Mouse (Mus musculus) limb, embryonic 14.5 days (tissue): ENCODE measurements at regions not wholly inside any gene's neighbourhood (a gene's known extent, or its start where the extent isn't known, plus 50 kb on each side); places are given as distances from the start of the nearest gene placed in this dataset.

ENCODE experiments used
- ATAC-seq: fragments of 200-750 bp; cut with Nextera tagmentation; 2 replicates; pipeline ENCODE4 v1.8.0; 2017; ENCODE audit warnings: low read depth, moderate number of reproducible peaks, moderate TSS enrichment; ENCODE audit not compliant: low FRiP score
- DNase-seq: peaks from one replicate; pipeline ENCODE4 v3.0.0-alpha.2; 2015; ENCODE audit warnings: low spot score
- H3K27ac ChIP-seq: fragments of 300-500 bp; sonication (generic); replicated peaks from 2 replicates; pipeline ENCODE4 v1.5.1; 2014; ENCODE audit warnings: low read depth, mild to moderate bottlenecking, low read length, moderate library complexity, mixed read lengths
- H3K27me3 ChIP-seq: fragments of 300-500 bp; sonication (generic); 2 replicates; pipeline ENCODE4 v1.6.1; 2014; ENCODE audit warnings: low read length, mixed read lengths; ENCODE audit not compliant: control insufficient read depth, insufficient read depth
- H3K36me3 ChIP-seq: fragments of 300-500 bp; sonication (generic); 2 replicates; pipeline ENCODE4 v1.6.1; 2014; ENCODE audit warnings: mild to moderate bottlenecking, low read length, moderate library complexity, mixed read lengths; ENCODE audit not compliant: control insufficient read depth, insufficient read depth
- H3K4me1 ChIP-seq: fragments of 300-500 bp; sonication (generic); 2 replicates; pipeline ENCODE4 v1.6.1; 2014; ENCODE audit warnings: antibody characterized with exemption, low read length, mixed read lengths; ENCODE audit not compliant: control insufficient read depth, insufficient read depth
- H3K4me2 ChIP-seq: fragments of 300-500 bp; sonication (generic); replicated peaks from 2 replicates; pipeline ENCODE4 v1.6.1; 2014; ENCODE audit warnings: low read depth, mild to moderate bottlenecking, low read length, moderate library complexity; ENCODE audit not compliant: severe bottlenecking
- H3K4me3 ChIP-seq: fragments of 300-500 bp; sonication (generic); replicated peaks from 2 replicates; pipeline ENCODE4 v1.5.1; 2014; ENCODE audit warnings: low read length
- H3K9ac ChIP-seq: fragments of 300-500 bp; sonication (generic); 2 replicates; pipeline ENCODE4 v1.6.1; 2014; ENCODE audit warnings: mild to moderate bottlenecking, low read depth, low read length, moderate library complexity; ENCODE audit not compliant: severe bottlenecking
- H3K9me3 ChIP-seq: fragments of 300-500 bp; sonication (generic); 2 replicates; pipeline ENCODE4 v1.6.1; 2016; ENCODE audit warnings: low read length; ENCODE audit not compliant: control insufficient read depth
- POLR2A ChIP-seq: fragments of 200-500 bp; IDR thresholded peaks from 2 replicates; pipeline ENCODE4 v1.8.0; 2012; ENCODE audit warnings: inconsistent platforms, mild to moderate bottlenecking, moderate library complexity, borderline replicate concordance; ENCODE audit not compliant: insufficient read depth, insufficient read length; ENCODE audit errors: extremely low read depth
- WGBS: fragments of 180-500 bp; shearing (Covaris S2); extraction: QIAGEN DNeasy Blood & Tissue Kit; methylation state at CpG from one replicate; pipeline ENCODE4 v1.1.7; 2014; 5-methylcytosine and 5-hydroxymethylcytosine counted together

DNA sequence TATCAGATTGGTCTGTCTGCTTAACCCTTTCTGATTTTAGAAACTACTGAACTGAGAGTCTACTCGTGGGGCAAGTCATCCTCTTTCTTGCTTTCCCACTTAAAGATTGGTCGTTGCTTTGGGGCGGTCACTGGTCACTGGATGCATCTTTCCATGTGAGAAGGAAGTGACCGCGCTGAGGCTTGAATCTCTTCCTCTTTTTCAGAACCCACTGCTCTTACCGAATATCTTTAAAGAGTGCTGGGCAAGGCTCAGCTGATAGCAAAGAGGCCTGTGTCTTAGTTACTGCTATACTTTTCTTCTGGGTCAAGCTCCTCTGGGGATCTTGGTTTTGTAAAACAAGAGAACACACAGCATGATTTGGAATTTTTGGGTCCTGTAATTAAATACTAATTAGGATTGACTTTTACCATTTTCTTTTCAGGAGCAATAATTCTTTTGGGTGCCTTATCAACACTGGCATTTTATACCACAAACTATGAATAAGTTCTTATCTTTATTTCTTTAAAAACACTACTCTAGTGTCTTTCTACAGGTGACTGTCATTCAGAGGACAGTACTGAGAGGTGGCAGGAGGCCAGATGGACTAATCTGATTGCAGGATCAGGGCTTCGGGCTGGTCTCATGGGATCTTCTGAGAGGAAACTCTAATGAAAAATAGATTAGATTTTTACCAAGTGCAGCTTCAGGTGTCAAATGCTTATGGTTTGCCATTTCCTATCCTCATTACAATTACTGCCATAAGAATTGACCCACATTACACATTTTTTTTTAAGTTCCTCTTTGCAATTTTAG, 114.6 kb upstream of the Tom1l1 start:
- 79% methylated on average over 7 of the region's 7 CpGs for WGBS
- Histone ChIP-seq H3K27ac (no peak overlapping the region), H3K4me2 (no peak overlapping the region), H3K4me1 (no peaks in the 10 kb centered on the region), H3K36me3 (no peaks in the 10 kb centered on the region), H3K4me3 (no peak overlapping the region), H3K27me3 (no peaks in the 10 kb centered on the region), H3K9me3 (no peaks in the 10 kb centered on the region), H3K9ac (no peak overlapping the region)
- TF ChIP-seq POLR2A, result no peak
- DNase-seq, result no peak
- no peak for ATAC-seq

DNA sequence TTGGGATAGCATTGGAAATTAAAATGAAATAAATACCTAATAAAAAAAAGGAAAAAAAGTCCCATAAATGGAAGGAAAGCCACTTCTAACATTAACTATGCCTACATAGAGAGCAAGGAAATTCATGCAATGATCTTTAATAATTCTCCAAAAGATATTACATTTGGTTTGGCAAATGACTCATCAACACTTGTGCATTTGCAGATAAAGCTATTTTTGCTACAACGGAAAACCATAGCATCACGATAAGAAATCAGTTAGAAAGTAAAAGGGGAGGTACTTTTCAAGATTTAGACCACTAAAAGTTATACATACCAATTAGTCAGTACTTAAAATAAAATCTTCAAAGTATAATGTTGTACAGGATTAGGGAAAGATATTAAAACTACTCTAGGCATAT, 109.4 kb upstream of the Tom1l1 start:
- no peaks in the 10 kb centered on the region for H3K27me3 ChIP-seq

DNA sequence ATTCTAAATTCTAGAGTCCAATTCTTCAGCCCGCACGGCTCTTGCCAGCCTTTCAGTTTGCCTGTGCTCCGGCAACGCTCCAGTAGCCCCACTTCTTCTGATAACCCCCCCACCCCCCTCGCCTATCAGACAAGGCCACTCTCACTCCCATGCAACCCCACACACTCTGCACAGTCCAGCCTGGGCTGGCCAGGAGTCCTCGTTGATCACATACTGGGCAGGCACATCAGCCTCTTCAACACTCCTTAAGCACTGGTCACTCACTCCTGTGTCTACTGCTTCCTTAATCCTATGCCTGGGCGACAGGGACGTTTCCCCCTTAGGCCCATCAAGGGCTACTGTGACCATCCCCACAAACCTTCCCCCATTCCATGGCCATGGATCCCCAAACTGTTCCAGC, 95.4 kb upstream of the Tom1l1 start:
- ATAC-seq, result no peak
- 85% methylated on average over 8 of the region's 8 CpGs for WGBS

More for the DNA sequence above, 109.4 kb upstream of the Tom1l1 start:
- no peak for TF ChIP-seq POLR2A
- 96% methylated on average over 2 of the region's 2 CpGs for WGBS
- no peaks in the 10 kb centered on the region for H3K4me1 ChIP-seq
- H3K36me3 ChIP-seq, result no peaks in the 10 kb centered on the region
- H3K4me2 ChIP-seq, result no peak overlapping the region
- DNase-seq (no peak), ATAC-seq (no peak)
- no peaks in the 10 kb centered on the region for H3K9me3 ChIP-seq
- no peak overlapping the region for H3K9ac ChIP-seq
- no peak overlapping the region for H3K4me3 ChIP-seq
- no peak overlapping the region for H3K27ac ChIP-seq

DNA sequence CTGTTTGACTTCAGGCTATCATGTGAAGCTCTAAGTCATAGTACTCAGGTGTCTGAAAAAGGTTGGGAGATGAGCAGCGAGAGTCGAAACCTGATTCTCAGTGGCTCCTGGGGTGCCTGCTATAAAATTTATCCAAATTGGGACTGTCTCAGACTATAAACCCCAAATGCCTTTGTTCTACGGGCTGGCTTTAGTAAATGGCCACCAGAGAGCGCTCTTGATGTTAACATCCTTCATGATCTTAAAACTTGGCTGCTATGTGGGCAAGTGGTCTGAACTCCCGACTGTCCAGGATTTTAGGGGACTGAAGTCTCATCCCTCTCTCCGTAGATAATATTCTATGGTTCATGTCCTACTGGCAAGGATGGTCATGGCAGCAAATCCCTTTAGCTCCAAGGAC, 94.8 kb upstream of the Tom1l1 start:
- Histone ChIP-seq H3K9ac (no peak overlapping the region), H3K27me3 (no peaks in the 10 kb centered on the region), H3K4me3 (no peak overlapping the region), H3K9me3 (no peaks in the 10 kb centered on the region), H3K27ac (no peak overlapping the region), H3K36me3 (no peaks in the 10 kb centered on the region), H3K4me2 (no peak overlapping the region), H3K4me1 (no peaks in the 10 kb centered on the region)
- DNase-seq, result peak; percentile 61
- no peak for TF ChIP-seq POLR2A
- 37% methylated on average over 6 of the region's 6 CpGs for WGBS
- ATAC-seq, result no peak

More for the DNA sequence above, 95.4 kb upstream of the Tom1l1 start:
- Histone ChIP-seq H3K27me3 (no peaks in the 10 kb centered on the region), H3K27ac (no peak overlapping the region), H3K4me3 (no peak overlapping the region), H3K9me3 (no peaks in the 10 kb centered on the region), H3K4me1 (no peaks in the 10 kb centered on the region), H3K4me2 (no peak overlapping the region), H3K9ac (no peak overlapping the region), H3K36me3 (no peaks in the 10 kb centered on the region)
- no peak for DNase-seq
- no peak for TF ChIP-seq POLR2A

DNA sequence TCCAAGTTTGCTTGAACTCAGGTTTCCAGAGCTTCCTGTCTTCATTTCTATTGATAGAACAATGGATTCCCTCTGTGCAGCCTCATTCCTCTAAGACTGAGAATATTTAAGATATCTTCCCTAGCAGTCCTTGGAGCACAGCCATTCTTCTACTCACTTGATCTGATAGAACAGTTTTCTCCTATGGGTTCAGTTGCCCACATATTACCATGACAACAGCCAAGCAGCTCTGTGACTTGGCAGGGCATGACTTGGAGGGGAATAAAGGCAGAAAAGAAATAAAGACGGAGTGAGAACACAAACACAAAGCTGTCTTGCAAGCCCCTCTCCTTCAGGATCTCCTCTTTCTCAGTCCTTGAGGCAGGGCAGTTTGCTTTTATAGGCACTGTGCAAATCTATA, 87.6 kb upstream of the Tom1l1 start:
- DNase-seq (no peak), ATAC-seq (no peak)
- Histone ChIP-seq H3K27me3 (no peaks in the 10 kb centered on the region), H3K36me3 (no peaks in the 10 kb centered on the region), H3K9ac (no peak overlapping the region), H3K4me3 (no peak overlapping the region), H3K9me3 (no peaks in the 10 kb centered on the region), H3K4me2 (no peak overlapping the region), H3K27ac (no peak overlapping the region), H3K4me1 (no peaks in the 10 kb centered on the region)
- 68% methylated on average over 1 of the region's 1 CpGs for WGBS
- TF ChIP-seq POLR2A, result no peak

GRCm38 (mm10) chr11:90755981-90756380, 67.8 kb upstream of the Tom1l1 start:
- TF ChIP-seq POLR2A, result no peak
- DNase-seq, result no peak
- no peak for ATAC-seq
- no peaks in the 10 kb centered on the region for H3K9me3 ChIP-seq
- no peak overlapping the region for H3K4me2 ChIP-seq
- H3K4me3 ChIP-seq, result no peak overlapping the region
- no peaks in the 10 kb centered on the region for H3K27me3 ChIP-seq
- no peak overlapping the region for H3K27ac ChIP-seq
- H3K4me1 ChIP-seq, result no peaks in the 10 kb centered on the region
- WGBS, result 77% methylated on average over 2 of the region's 2 CpGs
- no peak overlapping the region for H3K9ac ChIP-seq
- H3K36me3 ChIP-seq, result no peaks in the 10 kb centered on the region
